Mouse (Mus musculus) left cerebral cortex, adult 6 months (tissue): Measurements from ENCODE around the gene Ago3. TPM values are rescaled to one million over a fixed set of nuclear protein-coding genes. Genes with fewer than 3 reads are reported as not detected.

Source experiments
- long read RNA-seq, 2 experiments: library from polyadenylated mRNA; unstranded; transcript quantifications; one replicate each; pipeline ENCODE4 v2.0.0; 2019 to 2020
- polyA plus RNA-seq: library from polyadenylated mRNA; unstranded; fragments of <200 nt; fragmentation: Nextera tagmentation; gene quantifications from 2 replicates; pipeline ENCODE4 v1.2.3, GENCODE M21; 2021

The Ago3 gene
- 6.3 and 6.5 TPM in 2 replicates for polyA plus RNA-seq
- long read RNA-seq, experiment 1, full-length matches to known transcripts: 1 of 37 reads
- long read RNA-seq, experiment 1, partial matches to known transcripts: 5 of 37 reads
- long read RNA-seq, experiment 1, other reads (novel, unspliced or antisense): 31 of 37 reads
- long read RNA-seq, experiment 2, partial matches to known transcripts: 2 of 11 reads
- long read RNA-seq, experiment 2, other reads (novel, unspliced or antisense): 9 of 11 reads

DNA sequence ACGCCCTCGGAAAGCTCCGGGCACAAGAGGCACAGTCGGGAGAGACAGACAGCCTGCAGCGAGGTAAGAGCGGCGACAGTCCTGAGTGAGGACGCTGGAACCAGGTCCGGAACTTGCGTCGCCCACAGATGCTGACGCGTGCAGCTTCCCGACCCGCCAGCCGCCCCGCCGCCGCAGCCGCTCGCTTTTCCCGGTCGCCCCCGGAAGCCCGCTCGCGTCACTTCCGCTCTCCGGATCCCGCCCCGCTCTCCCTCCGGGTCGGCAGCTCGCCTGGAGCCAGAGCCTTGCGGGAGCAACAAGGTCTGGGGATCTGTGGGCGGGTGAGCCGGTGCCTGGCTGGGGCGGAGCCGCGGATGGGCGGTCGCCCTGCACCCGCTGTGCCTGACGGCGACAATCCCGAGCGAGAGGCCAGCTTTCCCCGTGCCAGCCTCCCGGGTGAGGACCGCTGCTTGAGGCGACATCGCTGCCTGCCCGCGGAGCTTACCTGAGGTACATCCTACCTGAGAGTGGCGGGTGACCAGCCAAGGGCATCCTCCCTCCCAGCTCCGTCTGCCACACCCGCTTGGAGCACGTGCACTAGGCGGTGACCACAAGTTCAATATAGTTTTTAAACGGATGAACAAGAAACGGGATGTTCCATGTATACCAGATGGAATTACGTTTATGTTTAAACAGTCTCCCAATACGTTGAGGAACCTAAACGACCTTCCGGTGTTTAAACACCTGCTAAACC is at the start of gene Ago3:
Ago3 (minus strand) TSS at position 210 of the 733 bp plus-strand sequence.

DNA sequence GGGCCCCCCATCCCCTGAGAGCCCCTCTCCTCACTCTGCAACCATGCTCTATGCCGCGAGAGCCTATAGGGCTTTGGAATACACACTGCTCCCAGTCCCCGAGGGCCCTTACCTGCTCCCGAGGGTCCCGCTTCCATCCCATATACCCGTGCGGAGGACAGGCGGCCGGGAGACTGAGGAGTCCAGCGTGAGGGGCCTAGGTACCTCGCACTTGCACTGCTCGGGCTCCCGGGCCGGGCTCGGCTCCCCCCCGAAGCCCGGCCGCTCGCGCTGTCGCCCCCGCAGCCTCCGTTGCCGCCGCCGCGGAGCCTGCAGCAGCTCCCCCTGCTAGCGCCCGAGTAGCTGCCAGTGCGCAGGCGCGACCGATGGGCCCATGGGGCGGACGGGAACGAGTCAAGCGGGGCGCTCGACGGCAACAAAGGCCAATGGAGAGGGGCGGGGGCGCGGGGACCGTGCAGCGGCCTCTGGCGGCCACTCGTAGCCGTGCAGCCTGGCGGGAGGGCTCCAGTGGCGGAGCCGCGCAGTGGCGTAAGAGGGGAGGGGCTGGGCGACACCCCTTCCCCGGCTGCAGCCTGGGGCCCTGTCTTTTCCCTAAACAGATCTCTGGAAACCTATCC is 39.0 kb upstream of the Ago3 start, which contains the start of gene Ago1:
Ago1 (minus strand) TSS at position 299 of the 617 bp plus-strand sequence.

GRCm38 (mm10) chr4:126325281-126325861 is 104.0 kb downstream of the Ago3 start, which contains the start of gene Tekt2:
Gene Tekt2, minus strand, starts transcription at chr4:126325688.

GRCm38 (mm10) chr4:126321111-126321853 is 108.1 kb downstream of the Ago3 start, which contains the start of gene Adprhl2:
Gene Adprhl2, minus strand, starts transcription at chr4:126321703.

GRCm38 (mm10) chr4:126286492-126286891 is 142.9 kb downstream of the Ago3 start, which contains the start of gene Col8a2:
Gene Col8a2, plus strand, starts transcription at chr4:126286793.

Other genes starting within 250 kb of the Ago3 start
- gene Thrap3, start 226.8 kb downstream of the Ago3 start, polyA plus RNA-seq: 41.6 and 45.4 TPM in 2 replicates
- gene Map7d1, start 173.2 kb downstream of the Ago3 start, polyA plus RNA-seq: 24.3 and 105 TPM in 2 replicates
- 73.5 and 74.6 TPM in 2 replicates for gene Trappc3, start 167.2 kb downstream of the Ago3 start, polyA plus RNA-seq
- gene Col8a2, start 142.8 kb downstream of the Ago3 start, polyA plus RNA-seq: 0.32 and 0.48 TPM in 2 replicates
- gene Adprhl2, start 107.9 kb downstream of the Ago3 start, polyA plus RNA-seq: 27.0 TPM in 2 replicates
- gene Tekt2, start 103.9 kb downstream of the Ago3 start, polyA plus RNA-seq: 0.11 and 0.72 TPM in 2 replicates
- gene Ago1, start 39.0 kb upstream of the Ago3 start, polyA plus RNA-seq: 6.4 and 16.3 TPM in 2 replicates
- 0.51 and 1.2 TPM in 2 replicates for gene Ago4, start 103.9 kb upstream of the Ago3 start, polyA plus RNA-seq
- gene Clspn, start 127.4 kb upstream of the Ago3 start, polyA plus RNA-seq: 0.61 and 0.63 TPM in 2 replicates
- 24.2 and 51.4 TPM in 2 replicates for gene 5730409E04Rik, start 180.3 kb upstream of the Ago3 start, polyA plus RNA-seq
- gene Psmb2, start 248.1 kb upstream of the Ago3 start, polyA plus RNA-seq: 273 and 292 TPM in 2 replicates